Mouse (Mus musculus): ENCODE data around the gene Cd19.

Gene Cd19

DNA sequence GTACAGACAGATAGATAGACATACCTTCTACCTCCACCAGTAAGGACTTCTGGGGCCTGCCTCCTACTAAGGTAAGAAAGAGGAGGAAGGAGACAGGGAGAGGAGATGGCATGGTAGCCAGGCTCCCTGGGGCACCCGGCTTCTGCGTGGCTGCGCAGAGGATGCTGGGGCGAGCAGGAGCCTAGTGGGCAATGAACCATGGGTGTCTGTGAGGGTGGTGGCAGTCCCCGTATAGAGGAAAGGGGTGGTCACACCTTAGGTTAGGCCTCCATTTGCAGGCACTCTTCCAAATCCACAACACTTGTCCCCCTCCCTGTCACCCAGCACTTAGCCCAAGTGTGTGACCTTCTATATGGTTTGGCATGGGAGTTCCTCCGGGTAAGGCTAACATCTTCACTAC, at the start of gene Cd19:
Cd19 (minus strand) TSS at position 165 of the 400 bp plus-strand sequence.
- DNase-seq = no peak

- DNase-seq = no peak
These were observed 49.4 kb upstream of the Cd19 start for GRCm38 (mm10) chr7:126464121-126464520.

- DNase-seq = no peak
These were observed 48.9 kb upstream of the Cd19 start for GRCm38 (mm10) chr7:126463547-126463946.

GRCm38 (mm10) chr7:126463004-126463403, 48.3 kb upstream of the Cd19 start, which contains the start of gene Atp2a1:
Gene Atp2a1 (minus strand): TSS chr7:126463108.
- no peak for DNase-seq

DNA sequence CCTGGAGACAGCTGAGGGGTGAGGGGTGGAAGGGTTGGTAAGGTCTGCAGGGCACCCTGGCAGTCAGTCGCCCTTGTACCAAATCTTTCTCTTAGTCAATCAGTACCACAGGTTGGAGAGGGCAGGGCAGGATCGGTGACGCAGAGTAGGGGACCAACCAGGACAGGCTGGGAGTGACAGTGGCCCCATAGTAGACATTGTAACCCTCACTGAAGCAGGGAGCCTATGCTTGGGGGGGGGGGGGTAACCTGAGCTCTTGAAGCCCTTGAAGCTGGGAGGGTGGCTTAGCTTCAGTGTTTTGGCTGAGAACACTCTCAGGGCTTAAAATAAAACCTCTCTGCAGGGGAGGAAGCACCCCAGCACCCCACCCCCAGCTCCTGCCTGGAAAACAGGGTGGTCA, 46.9 kb upstream of the Cd19 start:
- no peak for DNase-seq

GRCm38 (mm10) chr7:126460623-126461399, 46.1 kb upstream of the Cd19 start:
- no peak for DNase-seq

DNA sequence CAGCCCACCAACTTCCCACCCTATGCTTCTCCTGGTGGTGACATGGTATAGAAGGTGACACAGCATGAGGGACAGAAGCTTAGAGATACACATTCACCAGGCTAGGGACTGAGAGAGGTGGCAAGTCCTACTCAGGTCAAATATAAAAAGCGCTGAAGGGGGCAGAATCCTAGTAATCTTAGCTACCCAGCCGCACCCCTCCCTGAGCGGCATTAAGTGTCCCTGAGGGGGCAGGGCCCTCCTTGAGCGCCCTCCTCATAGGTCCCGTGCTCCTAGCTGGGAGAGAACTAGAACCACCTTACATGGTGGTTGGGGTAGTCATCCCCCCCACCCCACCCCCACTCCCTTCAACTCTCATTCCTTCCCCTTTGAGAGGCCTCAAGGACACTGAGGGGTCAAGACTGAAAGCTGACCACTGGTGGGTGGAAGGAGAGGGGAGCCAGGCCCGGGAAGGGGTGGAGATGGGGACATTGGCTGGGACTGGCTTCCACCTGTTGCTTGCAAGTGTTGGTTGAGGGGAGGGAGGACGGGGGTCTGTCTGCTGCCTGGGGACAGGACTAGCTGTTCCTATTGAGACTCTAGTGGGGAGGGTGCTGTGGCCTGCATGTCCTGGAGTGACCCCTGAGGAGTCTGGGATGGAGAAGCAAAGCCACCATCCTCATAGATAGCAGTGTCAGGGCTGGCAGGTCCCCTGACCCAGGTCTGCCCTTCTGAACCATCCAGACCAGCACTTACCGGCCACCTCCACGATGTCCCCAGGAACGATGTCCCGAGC, 44.3 kb upstream of the Cd19 start:
- no peak for DNase-seq

GRCm38 (mm10) chr7:126458225-126458624, 43.5 kb upstream of the Cd19 start:
- no peak for DNase-seq

DNA sequence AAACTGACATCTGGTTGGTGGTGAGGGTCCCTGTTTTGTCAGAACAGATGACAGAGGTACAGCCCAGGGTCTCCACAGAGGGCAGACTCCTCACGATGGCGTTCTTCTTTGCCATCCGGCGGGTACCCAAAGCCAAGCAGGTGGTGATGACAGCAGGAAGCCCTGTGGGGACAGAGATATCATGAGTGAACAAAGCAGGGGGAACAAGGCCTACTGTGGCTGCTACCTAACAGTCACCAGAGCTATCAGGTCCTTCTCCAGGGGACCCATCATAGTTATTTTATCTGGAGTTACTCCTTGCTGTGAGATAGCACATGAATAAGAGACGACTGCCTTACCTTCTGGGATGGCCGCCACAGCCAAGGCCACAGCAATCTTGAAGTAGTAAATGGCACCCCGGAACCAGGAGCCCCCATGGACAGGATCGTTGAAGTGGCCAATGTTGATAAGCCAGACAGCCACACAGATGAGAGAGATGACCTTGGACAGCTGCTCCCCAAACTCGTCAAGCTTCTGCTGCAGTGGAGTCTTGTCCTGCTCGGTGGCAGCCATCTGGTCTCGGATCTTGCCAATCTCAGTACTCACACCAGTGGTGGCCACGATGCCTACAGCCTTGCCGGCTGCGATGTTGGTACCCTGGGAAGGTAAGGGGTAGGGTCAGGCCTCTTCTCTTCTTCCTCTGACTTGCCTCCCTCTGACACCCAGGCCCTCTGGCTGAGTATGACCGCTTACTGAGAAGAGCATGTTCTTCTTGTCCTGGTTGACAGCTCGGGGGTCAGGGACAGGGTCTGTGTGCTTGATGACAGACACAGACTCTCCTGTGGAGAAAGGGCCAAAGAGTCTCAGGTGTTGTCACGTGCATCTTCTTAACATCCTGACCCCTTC, 41.9 kb upstream of the Cd19 start:
- DNase-seq = no peak

DNA sequence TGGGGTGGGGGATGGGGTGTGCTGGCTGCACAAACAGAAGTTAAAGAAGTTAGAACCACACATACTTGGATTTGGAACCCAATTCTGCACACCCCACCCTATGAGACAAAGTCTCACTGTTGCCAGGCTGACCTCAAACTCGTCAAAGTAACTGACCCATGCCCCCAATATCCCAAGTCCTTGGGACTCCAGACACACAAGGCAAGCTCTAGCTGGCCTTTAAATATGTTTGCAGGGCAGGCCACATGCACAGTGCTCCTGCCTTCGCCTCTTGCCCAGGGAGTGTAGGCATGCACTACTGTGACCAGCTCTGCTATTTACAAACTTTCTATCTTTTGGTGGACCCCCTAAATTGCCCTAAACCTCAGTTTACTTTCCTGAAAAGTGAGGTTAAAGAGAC, 40.6 kb upstream of the Cd19 start:
- DNase-seq = no peak

GRCm38 (mm10) chr7:126453861-126454260, 39.2 kb upstream of the Cd19 start:
- no peak for DNase-seq

GRCm38 (mm10) chr7:126452244-126452643, 37.6 kb upstream of the Cd19 start:
- DNase-seq = no peak

DNA sequence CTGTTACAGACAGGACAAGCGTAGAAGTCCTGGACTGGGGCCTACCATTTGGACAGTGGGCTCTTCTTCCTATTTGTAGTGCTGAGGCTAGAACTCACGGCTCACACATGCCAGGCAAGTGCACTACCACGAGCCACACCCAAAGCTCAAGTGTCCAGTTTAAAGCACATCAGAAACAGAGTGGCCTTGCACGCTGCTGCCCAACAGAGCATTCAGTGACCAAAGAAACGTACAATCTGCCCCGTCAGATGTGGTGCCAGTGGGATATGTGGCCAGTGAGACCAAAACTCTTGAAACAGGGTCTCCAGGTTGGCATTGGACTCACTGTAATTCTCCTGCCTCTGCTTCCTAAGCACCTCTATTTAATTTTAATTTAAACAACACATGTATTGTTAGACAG, 36.0 kb upstream of the Cd19 start:
- no peak for DNase-seq

DNA sequence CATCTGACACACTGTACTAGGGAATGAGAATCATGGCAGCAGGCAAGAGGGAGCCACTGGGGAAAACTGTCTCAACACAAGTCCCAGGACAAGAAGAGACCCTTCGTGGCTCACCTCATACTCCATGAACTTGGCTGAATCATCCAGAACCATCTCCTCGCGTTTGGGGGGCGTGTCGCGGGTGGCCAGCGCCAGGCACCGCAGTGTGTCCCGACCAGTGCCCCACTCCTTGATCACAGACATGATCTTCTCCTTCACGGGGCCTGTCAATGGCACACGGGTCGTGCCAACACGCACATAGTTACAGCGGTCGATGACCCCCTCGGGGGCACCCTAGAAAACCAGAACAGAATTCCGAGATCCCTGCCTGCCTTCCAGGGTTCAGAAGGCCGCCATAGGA, 35.3 kb upstream of the Cd19 start:
- DNase-seq = no peak

- no peak for DNase-seq
These were observed 33.8 kb upstream of the Cd19 start for GRCm38 (mm10) chr7:126448481-126448880.

- no peak for DNase-seq
These were observed 31.5 kb upstream of the Cd19 start for GRCm38 (mm10) chr7:126446217-126446616.

- DNase-seq = no peak
These were observed 30.6 kb upstream of the Cd19 start for GRCm38 (mm10) chr7:126445104-126445815.

GRCm38 (mm10) chr7:126444536-126444935, 29.8 kb upstream of the Cd19 start:
- no peak for DNase-seq

GRCm38 (mm10) chr7:126443997-126444396, 29.3 kb upstream of the Cd19 start:
- no peak for DNase-seq

DNA sequence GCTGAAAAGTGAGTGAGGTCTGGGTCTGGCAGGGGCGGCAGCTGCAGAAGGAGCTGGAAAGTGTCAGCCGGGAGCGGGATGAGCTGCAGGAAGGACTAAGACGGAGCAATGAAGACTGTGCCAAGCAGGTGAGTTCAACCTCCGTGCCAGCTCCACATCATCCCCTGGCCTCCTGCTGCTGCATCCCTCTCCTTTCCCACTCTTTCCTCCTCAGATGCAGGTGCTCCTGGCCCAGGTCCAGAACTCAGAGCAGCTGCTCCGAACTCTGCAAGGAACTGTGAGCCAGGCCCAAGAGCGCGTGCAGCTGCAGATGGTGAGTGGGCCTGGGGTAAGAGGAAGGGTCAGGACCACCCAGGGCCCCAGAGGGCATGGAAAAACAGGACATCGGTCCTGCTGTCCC, 25.4 kb upstream of the Cd19 start:
- no peak for DNase-seq

GRCm38 (mm10) chr7:126436851-126437250, 22.2 kb upstream of the Cd19 start:
- DNase-seq = no peak

GRCm38 (mm10) chr7:126435801-126436200, 21.1 kb upstream of the Cd19 start:
- no peak for DNase-seq
